Mouse (Mus musculus): Measurements from ENCODE around the gene Yif1b. TPM values are rescaled to one million over a fixed set of nuclear protein-coding genes. Genes with fewer than 3 reads are reported as not detected.

Yif1b gene
- polyA plus RNA-seq, 1 experiment from 2014 or later: 109 TPM

DNA sequence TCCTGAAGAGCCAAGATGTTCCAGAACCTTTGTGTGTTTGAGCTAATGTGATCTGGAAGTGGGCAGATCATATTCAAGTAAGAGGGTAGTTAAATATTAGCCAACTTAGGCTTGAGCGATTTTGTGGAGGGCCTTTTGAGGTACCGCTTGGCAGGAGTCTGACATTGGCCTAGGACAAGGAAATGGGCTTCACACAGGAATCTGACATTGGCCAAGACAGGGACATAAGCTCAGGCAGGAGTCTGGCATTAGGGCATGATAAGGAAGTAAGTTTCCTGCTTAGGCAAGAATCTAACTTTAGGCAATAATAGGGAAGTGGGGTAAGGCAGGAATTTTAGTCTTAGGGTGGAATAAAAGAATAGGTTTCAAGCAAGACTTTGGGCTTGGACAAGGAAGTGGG is 23.9 kb upstream of the Yif1b start:
- Histone ChIP-seq H3K27ac (ENCODE audit: low read length) (peak overlapping the region; percentile 32; the same call in 1 of the 2 replicates), H3K4me3 (ENCODE audit: low read depth, low read length) (peak overlapping the region; percentile 31; the same call in 1 of the 2 replicates), H3K9ac (ENCODE audit: low read depth, low read length) (no peak overlapping the region), H3K4me1 (ENCODE audit: control insufficient read depth, insufficient read depth, low read length) (peaks cover 8% of the 10 kb centered on the region), H3K9me3 (replicated peaks; ENCODE audit: control insufficient read depth, low read length, poor library complexity, severe bottlenecking) (no peaks in the 10 kb centered on the region), H3K27me3 (ENCODE audit: control insufficient read depth, insufficient read depth, low read depth, low read length) (no peaks in the 10 kb centered on the region), H3K36me3 (ENCODE audit: control insufficient read depth, insufficient read depth, low read length) (no peaks in the 10 kb centered on the region), H3K4me2 (ENCODE audit: low read length) (0 out of 2 replicates have a peak overlapping the region, but pooled peaks have one; percentile 58)
- 64% methylated on average over 2 of the region's 2 CpGs for WGBS
- ATAC-seq: no peak

DNA sequence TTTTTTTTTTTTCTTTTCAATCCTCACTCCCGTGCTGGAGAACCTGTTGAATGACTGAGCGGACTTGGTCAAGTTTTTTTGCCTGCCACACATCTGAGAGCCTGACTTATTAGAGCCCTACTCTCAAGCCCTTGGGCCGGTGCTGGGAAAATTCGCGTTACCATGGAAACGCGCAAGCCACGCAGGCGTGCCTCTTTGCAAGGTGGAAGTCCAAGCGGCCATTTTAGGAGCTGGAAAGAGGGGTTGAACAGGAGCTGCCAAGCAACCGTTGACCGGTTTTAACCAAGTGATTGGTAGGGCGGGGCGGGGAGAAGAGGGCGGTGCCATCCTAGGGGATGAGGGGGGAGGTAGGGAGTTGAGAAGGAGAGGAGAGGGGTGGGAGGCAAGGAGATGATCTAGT is 23.3 kb upstream of the Yif1b start:
- 43% methylated on average over 15 of the region's 15 CpGs for WGBS
- H3K27me3 ChIP-seq (ENCODE audit: control insufficient read depth, insufficient read depth, low read depth, low read length): no peaks in the 10 kb centered on the region
- no peaks in the 10 kb centered on the region; the same call in 1 of the 2 replicates for H3K9me3 ChIP-seq (replicated peaks; ENCODE audit: control insufficient read depth, low read length, poor library complexity, severe bottlenecking)

DNA sequence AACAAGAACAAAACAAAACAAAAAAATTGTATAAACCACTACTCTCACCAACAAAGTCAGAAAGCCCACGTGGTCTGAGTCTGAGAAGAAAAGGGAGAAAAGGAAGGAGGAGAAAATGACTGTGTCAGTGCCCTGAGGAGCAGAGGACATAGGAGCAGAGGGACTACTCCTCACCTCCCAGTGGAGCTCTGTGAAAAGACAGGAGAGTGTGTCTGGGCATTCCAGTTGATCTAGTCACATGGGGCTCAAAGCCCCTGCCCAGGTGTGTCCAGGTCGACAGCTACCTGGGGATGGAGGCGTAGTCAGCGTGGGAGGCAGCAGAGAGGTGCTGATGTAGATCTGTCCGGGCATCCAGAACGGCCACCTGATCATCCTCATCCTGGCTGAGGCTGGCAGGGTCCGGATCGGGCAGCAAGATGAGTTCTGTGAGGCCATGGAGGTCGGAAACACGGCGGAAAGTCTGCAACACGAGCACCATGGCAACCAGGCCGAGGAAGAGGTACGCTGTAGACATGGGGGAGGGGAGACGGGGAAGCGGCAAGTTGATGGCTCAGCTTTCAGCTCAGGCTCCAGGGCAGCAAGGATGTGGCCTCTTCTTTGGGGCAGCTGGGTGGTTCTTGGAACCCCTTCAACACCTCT is 13.3 kb upstream of the Yif1b start:
- 10% methylated on average over 16 of the region's 16 CpGs for WGBS
- Histone ChIP-seq H3K4me3 (ENCODE audit: low read depth, low read length) (peak overlapping the region; percentile 9; the same call in 1 of the 2 replicates), H3K4me2 (ENCODE audit: low read length) (peak overlapping the region; percentile 40), H3K27me3 (ENCODE audit: control insufficient read depth, insufficient read depth, low read depth, low read length) (peaks cover 4% of the 10 kb centered on the region), H3K9me3 (replicated peaks; ENCODE audit: control insufficient read depth, low read length, poor library complexity, severe bottlenecking) (no peaks in the 10 kb centered on the region; the same call in 1 of the 2 replicates), H3K27ac (ENCODE audit: low read length) (peak overlapping the region; percentile 47; the same call in 1 of the 2 replicates), H3K4me1 (ENCODE audit: control insufficient read depth, insufficient read depth, low read length) (peaks cover 6% of the 10 kb centered on the region), H3K9ac (ENCODE audit: low read depth, low read length) (peak overlapping the region; percentile 39; the same call in 1 of the 2 replicates), H3K36me3 (ENCODE audit: control insufficient read depth, insufficient read depth, low read length) (no peaks in the 10 kb centered on the region)
- ATAC-seq: peak; percentile 62

More for the DNA sequence above, 23.3 kb upstream of the Yif1b start:
- Histone ChIP-seq H3K36me3 (ENCODE audit: control insufficient read depth, insufficient read depth, low read length) (no peaks in the 10 kb centered on the region), H3K27ac (ENCODE audit: low read length) (no peak overlapping the region), H3K4me3 (ENCODE audit: low read depth, low read length) (no peak overlapping the region), H3K4me2 (ENCODE audit: low read length) (peak overlapping the region; percentile 14; the same call in 1 of the 2 replicates), H3K4me1 (ENCODE audit: control insufficient read depth, insufficient read depth, low read length) (peaks cover 8% of the 10 kb centered on the region), H3K9ac (ENCODE audit: low read depth, low read length) (no peak overlapping the region)
- no peak for ATAC-seq

DNA sequence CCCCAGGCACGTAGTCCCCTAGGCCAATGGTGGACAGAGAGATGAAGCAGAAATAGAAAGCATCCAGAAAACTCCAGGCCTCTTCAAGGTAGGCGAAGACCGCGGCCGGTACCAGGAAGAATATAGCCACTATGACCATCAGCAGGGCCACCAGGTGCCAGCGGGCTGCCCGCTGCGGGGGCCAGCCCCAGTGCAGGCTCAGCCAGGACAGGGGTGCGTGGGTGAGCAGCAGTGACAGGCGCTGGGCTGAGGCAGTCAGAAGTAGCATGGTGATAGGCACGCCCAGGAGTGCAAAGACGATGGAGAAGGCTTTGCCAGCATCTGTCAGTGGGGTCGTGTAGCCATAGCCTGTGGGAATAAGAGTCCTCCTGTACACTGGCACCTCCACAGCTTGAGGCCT is 12.6 kb upstream of the Yif1b start:
- H3K9ac ChIP-seq (ENCODE audit: low read depth, low read length): peak overlapping the region; percentile 39; the same call in 1 of the 2 replicates
- H3K4me3 ChIP-seq (ENCODE audit: low read depth, low read length): peak overlapping the region; percentile 9; the same call in 1 of the 2 replicates
- H3K27me3 ChIP-seq (ENCODE audit: control insufficient read depth, insufficient read depth, low read depth, low read length): peaks cover 8% of the 10 kb centered on the region
- WGBS: 70% methylated on average over 13 of the region's 13 CpGs
- H3K36me3 ChIP-seq (ENCODE audit: control insufficient read depth, insufficient read depth, low read length): no peaks in the 10 kb centered on the region
- peaks cover 6% of the 10 kb centered on the region for H3K4me1 ChIP-seq (ENCODE audit: control insufficient read depth, insufficient read depth, low read length)
- H3K27ac ChIP-seq (ENCODE audit: low read length): peak overlapping the region; percentile 47; the same call in 1 of the 2 replicates
- H3K4me2 ChIP-seq (ENCODE audit: low read length): peak overlapping the region; percentile 40
- no peaks in the 10 kb centered on the region for H3K9me3 ChIP-seq (replicated peaks; ENCODE audit: control insufficient read depth, low read length, poor library complexity, severe bottlenecking)
- 0 out of 2 replicates have a peak, but pooled peaks have one; percentile 40 for ATAC-seq

DNA sequence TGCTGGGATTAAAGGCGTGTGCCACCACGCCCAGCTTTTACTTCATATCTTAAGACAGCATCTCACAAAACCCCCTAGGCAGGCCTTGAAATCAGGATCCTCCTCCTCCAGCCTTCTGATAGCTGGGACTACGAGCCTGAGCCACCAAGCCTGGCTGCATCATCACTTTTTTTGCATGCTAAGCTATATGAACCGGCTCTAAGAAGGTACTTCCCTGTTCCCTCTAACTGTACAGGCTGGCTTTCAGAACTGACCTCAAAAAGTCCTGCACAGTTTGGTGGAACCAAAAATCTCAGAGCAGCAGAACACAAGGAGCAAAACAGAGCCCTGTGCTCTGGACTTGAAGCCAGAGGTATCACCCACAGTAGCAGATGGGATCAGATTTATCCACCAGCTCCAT is 9.9 kb upstream of the Yif1b start:
- H3K4me1 ChIP-seq (ENCODE audit: control insufficient read depth, insufficient read depth, low read length): peaks cover 13% of the 10 kb centered on the region
- H3K9ac ChIP-seq (ENCODE audit: low read depth, low read length): no peak overlapping the region
- peaks cover 30% of the 10 kb centered on the region for H3K27me3 ChIP-seq (ENCODE audit: control insufficient read depth, insufficient read depth, low read depth, low read length)
- no peaks in the 10 kb centered on the region for H3K9me3 ChIP-seq (replicated peaks; ENCODE audit: control insufficient read depth, low read length, poor library complexity, severe bottlenecking)
- H3K4me3 ChIP-seq (ENCODE audit: low read depth, low read length): no peak overlapping the region
- no peak for ATAC-seq
- H3K4me2 ChIP-seq (ENCODE audit: low read length): no peak overlapping the region
- WGBS: 73% methylated on average over 4 of the region's 4 CpGs
- H3K36me3 ChIP-seq (ENCODE audit: control insufficient read depth, insufficient read depth, low read length): no peaks in the 10 kb centered on the region
- no peak overlapping the region for H3K27ac ChIP-seq (ENCODE audit: low read length)

DNA sequence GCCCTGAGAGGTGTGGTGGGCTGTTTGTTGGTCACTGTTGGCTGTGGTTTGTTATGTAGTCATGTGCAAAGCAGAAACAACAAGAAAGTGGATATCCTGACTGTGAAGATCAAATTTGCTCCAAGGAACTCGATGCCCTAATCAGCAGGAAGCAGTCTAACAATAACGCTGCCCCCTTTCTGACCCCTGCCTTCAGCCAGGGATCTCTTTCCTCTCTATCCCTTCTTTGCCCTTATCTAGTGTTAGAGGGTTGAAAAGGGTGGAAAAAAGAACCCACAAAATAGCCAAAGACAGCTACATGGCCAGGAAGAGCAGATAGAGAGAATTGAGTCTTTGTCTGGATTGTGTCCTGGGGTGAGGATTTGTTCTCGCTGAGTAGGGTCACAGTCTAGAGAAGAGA is 7.6 kb upstream of the Yif1b start:
- Histone ChIP-seq H3K4me1 (ENCODE audit: control insufficient read depth, insufficient read depth, low read length) (peaks cover 7% of the 10 kb centered on the region), H3K27ac (ENCODE audit: low read length) (no peak overlapping the region), H3K36me3 (ENCODE audit: control insufficient read depth, insufficient read depth, low read length) (no peaks in the 10 kb centered on the region), H3K4me3 (ENCODE audit: low read depth, low read length) (no peak overlapping the region), H3K9ac (ENCODE audit: low read depth, low read length) (no peak overlapping the region), H3K27me3 (ENCODE audit: control insufficient read depth, insufficient read depth, low read depth, low read length) (peaks cover 30% of the 10 kb centered on the region), H3K9me3 (replicated peaks; ENCODE audit: control insufficient read depth, low read length, poor library complexity, severe bottlenecking) (no peaks in the 10 kb centered on the region), H3K4me2 (ENCODE audit: low read length) (no peak overlapping the region)
- no peak for ATAC-seq
- WGBS: 12% methylated on average over 3 of the region's 3 CpGs

DNA sequence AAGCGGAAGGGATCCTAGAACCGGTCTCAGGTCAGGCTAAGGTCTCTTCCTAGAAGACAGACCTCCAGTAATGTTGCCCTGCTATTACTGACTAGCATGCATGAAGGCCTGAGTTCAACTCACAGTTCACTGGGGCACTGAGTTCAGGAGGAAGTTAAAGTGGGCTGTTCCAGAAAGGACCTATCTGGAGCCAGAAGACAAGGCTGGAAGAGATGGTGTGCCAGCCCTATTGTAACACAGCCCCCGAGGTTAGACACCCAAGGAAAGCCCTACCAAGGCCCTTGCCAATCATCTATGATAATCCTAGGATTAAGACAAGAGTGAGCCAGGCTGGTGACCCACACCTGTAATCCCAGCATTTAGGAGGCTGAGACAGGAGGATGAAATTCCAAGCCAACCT is 6.6 kb upstream of the Yif1b start:
- Histone ChIP-seq H3K4me1 (ENCODE audit: control insufficient read depth, insufficient read depth, low read length) (peaks cover 7% of the 10 kb centered on the region), H3K27me3 (ENCODE audit: control insufficient read depth, insufficient read depth, low read depth, low read length) (peaks cover 30% of the 10 kb centered on the region), H3K9ac (ENCODE audit: low read depth, low read length) (no peak overlapping the region), H3K4me2 (ENCODE audit: low read length) (no peak overlapping the region), H3K4me3 (ENCODE audit: low read depth, low read length) (no peak overlapping the region), H3K36me3 (ENCODE audit: control insufficient read depth, insufficient read depth, low read length) (no peaks in the 10 kb centered on the region), H3K9me3 (replicated peaks; ENCODE audit: control insufficient read depth, low read length, poor library complexity, severe bottlenecking) (no peaks in the 10 kb centered on the region), H3K27ac (ENCODE audit: low read length) (no peak overlapping the region)
- ATAC-seq: no peak
- 58% methylated on average over 3 of the region's 3 CpGs for WGBS

DNA sequence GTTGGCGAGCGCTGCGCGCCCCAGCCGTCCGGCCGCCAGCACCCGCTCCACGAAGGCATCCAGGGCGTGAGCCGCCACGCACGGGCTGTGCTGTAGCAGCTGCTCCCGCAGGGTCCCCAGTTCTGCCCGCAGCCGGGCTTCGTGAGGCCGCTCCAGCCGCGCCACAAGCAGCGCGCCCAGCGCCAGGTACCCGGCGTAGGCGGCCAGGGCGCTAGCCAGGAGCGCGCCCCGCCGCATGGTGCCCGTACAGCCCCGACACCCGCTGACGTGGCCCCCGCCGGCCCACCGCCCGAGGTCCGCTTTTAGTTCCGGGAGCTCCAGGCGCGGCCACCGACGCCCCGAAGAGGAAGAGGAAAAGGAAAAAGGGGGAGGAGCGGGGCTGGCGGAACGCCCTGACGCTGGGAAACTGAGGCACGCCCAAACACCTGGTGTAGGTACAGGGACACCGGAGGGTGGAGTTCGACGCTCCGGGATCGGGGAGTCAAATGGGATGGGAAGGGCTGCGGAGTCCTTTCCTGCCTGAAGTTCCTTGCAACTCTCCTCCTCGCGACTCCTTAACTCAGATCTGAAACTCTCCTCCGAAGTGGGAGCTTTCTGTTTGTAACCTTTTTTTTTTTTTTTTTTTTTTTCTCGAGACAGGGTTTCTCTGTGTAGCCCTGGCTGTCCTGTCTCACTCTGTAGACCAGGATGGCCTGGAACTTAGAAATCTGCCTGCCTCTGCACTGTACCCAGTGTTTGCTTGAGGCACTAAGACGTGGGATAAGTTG is 5.7 kb upstream of the Yif1b start, which contains the start of gene Kcnk6:
Gene Kcnk6 (minus strand): TSS at position 269 of the 767 bp plus-strand sequence.
- Histone ChIP-seq H3K4me2 (ENCODE audit: low read length) (peak within 1 kb of the TSS; percentile 90), H3K27ac (ENCODE audit: low read length) (no peak within 1 kb of the TSS), H3K4me3 (ENCODE audit: low read depth, low read length) (peak within 1 kb of the TSS; percentile 47), H3K36me3 (ENCODE audit: control insufficient read depth, insufficient read depth, low read length) (no peaks in the 10 kb centered on the region), H3K9ac (ENCODE audit: low read depth, low read length) (peak within 1 kb of the TSS; percentile 71), H3K27me3 (ENCODE audit: control insufficient read depth, insufficient read depth, low read depth, low read length) (peaks cover 30% of the 10 kb centered on the region), H3K4me1 (ENCODE audit: control insufficient read depth, insufficient read depth, low read length) (peaks cover 7% of the 10 kb centered on the region), H3K9me3 (replicated peaks; ENCODE audit: control insufficient read depth, low read length, poor library complexity, severe bottlenecking) (no peaks in the 10 kb centered on the region)
- ATAC-seq: peak; percentile 55; the same call in 1 of the 2 replicates
- WGBS: 1% methylated on average over 48 of the region's 62 CpGs

DNA sequence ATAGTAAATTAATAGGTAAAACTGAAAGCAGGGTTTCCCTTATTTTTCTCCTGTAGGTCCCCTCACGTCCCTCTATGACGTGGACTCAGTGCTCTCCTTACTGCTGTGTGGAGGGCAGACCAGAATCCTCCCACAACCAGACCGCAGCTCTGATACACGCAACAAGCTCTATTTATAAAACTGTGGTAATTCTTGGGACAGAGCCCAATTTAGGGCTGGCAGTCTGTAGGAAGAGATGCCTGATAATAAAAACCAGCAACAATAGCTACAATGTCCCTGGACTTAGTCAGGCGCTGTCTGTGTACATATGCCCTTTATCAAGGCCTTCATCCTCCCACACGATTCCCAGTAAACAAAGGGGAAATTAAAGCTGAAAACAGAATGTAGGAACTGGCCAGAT is 4.4 kb upstream of the Yif1b start:
- Histone ChIP-seq H3K4me2 (ENCODE audit: low read length) (no peak overlapping the region), H3K4me1 (ENCODE audit: control insufficient read depth, insufficient read depth, low read length) (peaks cover 9% of the 10 kb centered on the region), H3K9ac (ENCODE audit: low read depth, low read length) (no peak overlapping the region), H3K27ac (ENCODE audit: low read length) (no peak overlapping the region), H3K27me3 (ENCODE audit: control insufficient read depth, insufficient read depth, low read depth, low read length) (peaks cover 30% of the 10 kb centered on the region), H3K9me3 (replicated peaks; ENCODE audit: control insufficient read depth, low read length, poor library complexity, severe bottlenecking) (no peaks in the 10 kb centered on the region), H3K4me3 (ENCODE audit: low read depth, low read length) (no peak overlapping the region), H3K36me3 (ENCODE audit: control insufficient read depth, insufficient read depth, low read length) (no peaks in the 10 kb centered on the region)
- WGBS: 84% methylated on average over 6 of the region's 6 CpGs
- ATAC-seq: no peak
